Mouse (Mus musculus) embryonic facial prominence, embryonic 10.5 days (tissue): ENCODE measurements around the gene Zbtb20. TPM values are rescaled to one million over a fixed set of nuclear protein-coding genes. Genes with fewer than 3 reads are reported as not detected.

Source experiments
- DNase-seq: peaks from one replicate; pipeline ENCODE4 v3.0.0-alpha.2; 2017; ENCODE audit warnings: low spot score
- H3K27ac ChIP-seq: fragments of 300-500 bp; sonication (generic); replicated peaks from 2 replicates; pipeline ENCODE4 v1.5.1; 2016; ENCODE audit warnings: mild to moderate bottlenecking
- H3K27me3 ChIP-seq: fragments of 300-500 bp; sonication (generic); replicated peaks from 2 replicates; pipeline ENCODE4 v1.6.1; 2016; ENCODE audit warnings: low read depth, mild to moderate bottlenecking; ENCODE audit not compliant: poor library complexity, severe bottlenecking
- H3K36me3 ChIP-seq: fragments of 300-500 bp; sonication (generic); replicated peaks from 2 replicates; pipeline ENCODE4 v1.6.1; 2016; ENCODE audit warnings: mild to moderate bottlenecking, moderate library complexity
- H3K4me1 ChIP-seq: fragments of 300-500 bp; sonication (generic); 2 replicates; pipeline ENCODE4 v1.6.1; 2016
- H3K4me3 ChIP-seq: fragments of 300-500 bp; sonication (generic); 2 replicates; pipeline ENCODE4 v1.5.1; 2016; ENCODE audit warnings: mild to moderate bottlenecking, moderate library complexity
- H3K9me3 ChIP-seq: fragments of 300-500 bp; sonication (generic); 2 replicates; pipeline ENCODE4 v1.6.1; 2016; ENCODE audit warnings: mild to moderate bottlenecking
- WGBS: fragments of 180-500 bp; shearing (Covaris S2); methylation state at CpG from one replicate; pipeline ENCODE4 v1.1.7; 2016; 5-methylcytosine and 5-hydroxymethylcytosine counted together
- polyA plus RNA-seq: library from polyadenylated mRNA; unstranded; fragments of >200 nt; fragmentation: Nextera tagmentation; extraction: Ambion mirVana; gene quantifications from 2 replicates; pipeline ENCODE4 v1.2.1, GENCODE M21; 2016

Gene Zbtb20
- polyA plus RNA-seq, 1 experiment from 2014 or later: 20.1 TPM

DNA sequence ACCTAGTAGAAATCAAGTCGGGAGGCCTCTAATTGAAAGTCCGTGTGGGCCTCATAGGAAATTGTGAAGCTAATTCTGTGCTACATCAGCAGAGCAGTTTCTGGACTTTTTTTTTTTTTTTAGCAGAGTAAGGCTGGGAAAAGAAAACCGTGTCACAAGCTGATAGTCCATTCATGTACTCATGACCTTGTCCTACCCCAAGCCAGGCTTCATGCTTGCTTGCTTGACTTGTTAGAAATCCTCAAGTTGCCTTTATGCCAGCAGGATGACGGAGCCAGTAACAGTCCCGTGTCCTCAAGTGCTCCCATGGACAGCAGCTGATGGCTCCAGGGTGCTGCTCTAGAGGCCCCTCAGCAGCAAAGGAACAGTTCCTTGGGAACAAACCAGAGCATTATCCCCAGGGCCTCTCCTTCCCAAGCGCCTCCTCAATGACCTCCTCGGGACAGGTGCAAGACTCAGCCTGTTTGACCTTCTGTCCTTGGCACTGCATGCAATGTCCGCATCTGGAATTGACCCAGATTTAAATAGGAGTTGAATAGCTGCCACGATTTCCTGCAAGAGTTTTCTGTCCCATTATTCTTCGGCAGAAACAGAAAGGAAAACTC lies 588.9 kb downstream of the Zbtb20 start:
- no peaks in the 10 kb centered on the region for H3K9me3 ChIP-seq
- 73% methylated on average over 10 of the region's 10 CpGs for WGBS
- H3K36me3 ChIP-seq: no peaks in the 10 kb centered on the region
- H3K4me1 ChIP-seq: peaks cover 26% of the 10 kb centered on the region
- H3K27me3 ChIP-seq: no peaks in the 10 kb centered on the region
- no peak overlapping the region for H3K4me3 ChIP-seq
- H3K27ac ChIP-seq: no peak overlapping the region
- no peak for DNase-seq

DNA sequence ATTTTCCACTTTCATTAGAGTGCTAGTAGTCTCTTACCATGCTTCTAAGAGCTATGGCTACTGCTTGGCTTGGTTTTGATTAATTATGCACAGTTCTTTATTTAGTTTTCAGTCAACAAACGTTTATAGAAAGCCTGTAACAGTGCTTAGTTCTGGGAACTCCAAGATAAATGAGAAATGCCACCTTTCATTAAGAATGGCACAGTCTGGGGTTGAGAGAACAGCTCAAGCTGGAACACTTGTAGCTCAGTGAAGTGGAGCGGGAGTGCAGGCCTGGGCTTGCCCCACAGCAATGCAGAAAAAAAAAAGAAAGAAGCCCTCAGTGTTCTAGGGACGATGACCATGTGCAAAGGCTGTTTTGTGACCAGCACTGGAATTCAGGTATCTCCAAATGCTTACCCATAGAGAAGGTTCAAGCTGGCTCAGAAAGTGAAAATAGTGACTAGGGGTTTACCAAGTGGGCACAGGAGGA lies 589.7 kb downstream of the Zbtb20 start:
- 77% methylated on average over 3 of the region's 3 CpGs for WGBS
- no peak for DNase-seq
- H3K9me3 ChIP-seq: no peaks in the 10 kb centered on the region
- no peak overlapping the region for H3K4me3 ChIP-seq
- no peaks in the 10 kb centered on the region for H3K36me3 ChIP-seq
- H3K27ac ChIP-seq: no peak overlapping the region
- no peaks in the 10 kb centered on the region for H3K27me3 ChIP-seq
- H3K4me1 ChIP-seq: peaks cover 26% of the 10 kb centered on the region

GRCm38 (mm10) chr16:43465921-43466748 lies 590.5 kb downstream of the Zbtb20 start:
- Histone ChIP-seq H3K9me3 (no peaks in the 10 kb centered on the region), H3K27ac (no peak overlapping the region), H3K4me1 (peaks cover 26% of the 10 kb centered on the region), H3K4me3 (no peak overlapping the region), H3K36me3 (no peaks in the 10 kb centered on the region), H3K27me3 (no peaks in the 10 kb centered on the region)
- whole genome bisulfite sequencing: 89% methylated on average over 9 of the region's 9 CpGs
- no peak for DNase-seq

DNA sequence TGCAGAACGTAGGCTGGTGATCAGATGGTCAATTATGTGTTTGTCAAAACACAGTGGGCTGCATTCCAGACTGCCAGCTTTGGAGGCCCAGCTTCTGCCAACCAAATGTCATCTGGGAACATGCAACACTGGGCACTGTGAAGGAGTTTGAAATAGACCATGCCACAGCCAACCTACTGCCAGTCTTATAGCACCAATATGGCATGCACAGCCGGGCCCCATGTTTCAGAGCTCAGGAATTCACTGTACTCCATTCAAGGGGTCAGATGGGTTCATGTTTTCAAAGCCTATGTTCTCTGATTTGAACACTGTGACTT lies 591.0 kb downstream of the Zbtb20 start:
- no peak for DNase-seq
- no peaks in the 10 kb centered on the region for H3K9me3 ChIP-seq
- no peaks in the 10 kb centered on the region for H3K27me3 ChIP-seq
- peaks cover 26% of the 10 kb centered on the region for H3K4me1 ChIP-seq
- H3K4me3 ChIP-seq: no peak overlapping the region
- no peaks in the 10 kb centered on the region for H3K36me3 ChIP-seq
- 75% methylated on average over 2 of the region's 2 CpGs for WGBS
- H3K27ac ChIP-seq: no peak overlapping the region

DNA sequence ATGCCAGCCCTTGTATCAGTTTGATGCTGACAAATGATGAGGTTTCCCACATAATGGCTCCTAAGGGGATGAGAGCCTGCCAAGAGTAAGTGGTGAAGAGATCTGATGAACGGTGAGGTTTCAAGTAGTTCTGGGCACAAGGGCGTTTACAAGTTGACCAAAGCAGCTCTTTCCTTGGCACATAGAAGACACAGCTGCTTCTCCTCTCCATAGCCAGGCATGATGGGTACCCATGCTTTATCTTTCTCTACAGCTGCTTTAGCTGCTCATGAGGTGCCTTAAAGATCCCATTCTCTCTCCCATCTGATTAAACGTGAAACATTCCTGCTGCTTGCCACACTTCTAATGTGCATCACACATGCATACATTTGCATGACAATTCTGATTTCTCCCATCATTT lies 595.4 kb downstream of the Zbtb20 start:
- Histone ChIP-seq H3K27ac (no peak overlapping the region), H3K9me3 (no peaks in the 10 kb centered on the region), H3K27me3 (no peaks in the 10 kb centered on the region), H3K4me3 (no peak overlapping the region), H3K36me3 (no peaks in the 10 kb centered on the region), H3K4me1 (no peaks in the 10 kb centered on the region)
- 92% methylated on average over 3 of the region's 3 CpGs for WGBS
- no peak for DNase-seq

- WGBS: 84% methylated on average over 11 of the region's 11 CpGs
- Histone ChIP-seq H3K27ac (no peak overlapping the region), H3K27me3 (no peaks in the 10 kb centered on the region), H3K4me1 (no peaks in the 10 kb centered on the region), H3K9me3 (no peaks in the 10 kb centered on the region), H3K36me3 (no peaks in the 10 kb centered on the region), H3K4me3 (no peak overlapping the region)
- no peak for DNase-seq
These were observed 599.5 kb downstream of the Zbtb20 start for GRCm38 (mm10) chr16:43474941-43475728.

GRCm38 (mm10) chr16:43476921-43477320 lies 601.2 kb downstream of the Zbtb20 start:
- Histone ChIP-seq H3K27ac (no peak overlapping the region), H3K9me3 (no peaks in the 10 kb centered on the region), H3K27me3 (no peaks in the 10 kb centered on the region), H3K4me1 (no peaks in the 10 kb centered on the region), H3K4me3 (no peak overlapping the region), H3K36me3 (no peaks in the 10 kb centered on the region)
- DNase-seq: no peak
- 83% methylated on average over 3 of the region's 3 CpGs for WGBS

GRCm38 (mm10) chr16:43478352-43478751 lies 602.7 kb downstream of the Zbtb20 start:
- Histone ChIP-seq H3K27ac (no peak overlapping the region), H3K27me3 (no peaks in the 10 kb centered on the region), H3K36me3 (no peaks in the 10 kb centered on the region), H3K4me1 (no peaks in the 10 kb centered on the region), H3K9me3 (no peaks in the 10 kb centered on the region), H3K4me3 (no peak overlapping the region)
- 90% methylated on average over 1 of the region's 1 CpGs for WGBS
- no peak for DNase-seq

DNA sequence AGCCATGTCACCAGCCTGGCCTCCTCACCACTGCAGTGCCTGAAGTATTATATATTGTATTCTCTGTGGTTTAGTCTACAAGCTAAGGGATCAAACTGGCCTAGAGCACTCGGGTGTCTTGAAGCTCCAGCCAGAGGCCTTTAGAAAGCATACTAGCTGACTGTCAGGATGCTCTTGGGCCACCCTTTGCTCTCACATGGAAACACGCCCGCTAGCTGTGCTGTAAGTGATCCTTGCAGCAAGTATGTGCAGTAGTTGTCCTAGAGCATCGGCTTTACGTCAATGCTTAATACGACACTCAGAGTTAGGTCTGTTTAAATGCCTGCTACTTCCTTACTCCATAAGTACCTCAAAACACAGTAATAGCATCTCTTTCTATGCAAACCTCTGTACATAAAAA lies 604.9 kb downstream of the Zbtb20 start:
- WGBS: 87% methylated on average over 6 of the region's 6 CpGs
- no peak overlapping the region for H3K27ac ChIP-seq
- H3K4me3 ChIP-seq: no peak overlapping the region
- H3K27me3 ChIP-seq: no peaks in the 10 kb centered on the region
- H3K36me3 ChIP-seq: no peaks in the 10 kb centered on the region
- DNase-seq: no peak
- H3K9me3 ChIP-seq: no peaks in the 10 kb centered on the region
- no peaks in the 10 kb centered on the region for H3K4me1 ChIP-seq

GRCm38 (mm10) chr16:43482125-43482524 lies 606.4 kb downstream of the Zbtb20 start:
- H3K4me1 ChIP-seq: no peaks in the 10 kb centered on the region
- H3K4me3 ChIP-seq: no peak overlapping the region
- H3K27ac ChIP-seq: no peak overlapping the region
- no peaks in the 10 kb centered on the region for H3K27me3 ChIP-seq
- no peaks in the 10 kb centered on the region for H3K9me3 ChIP-seq
- WGBS: 66% methylated on average over 3 of the region's 3 CpGs
- no peaks in the 10 kb centered on the region for H3K36me3 ChIP-seq
- DNase-seq: no peak

GRCm38 (mm10) chr16:43482738-43483137 lies 607.1 kb downstream of the Zbtb20 start:
- WGBS: 93% methylated on average over 2 of the region's 2 CpGs
- DNase-seq: no peak
- Histone ChIP-seq H3K27ac (no peak overlapping the region), H3K27me3 (no peaks in the 10 kb centered on the region), H3K36me3 (no peaks in the 10 kb centered on the region), H3K4me3 (no peak overlapping the region), H3K9me3 (no peaks in the 10 kb centered on the region), H3K4me1 (no peaks in the 10 kb centered on the region)

- no peaks in the 10 kb centered on the region for H3K9me3 ChIP-seq
- H3K27me3 ChIP-seq: no peaks in the 10 kb centered on the region
- no peaks in the 10 kb centered on the region for H3K4me1 ChIP-seq
- H3K27ac ChIP-seq: no peak overlapping the region
- 82% methylated on average over 4 of the region's 4 CpGs for WGBS
- H3K4me3 ChIP-seq: no peak overlapping the region
- no peak for DNase-seq
- H3K36me3 ChIP-seq: no peaks in the 10 kb centered on the region
These were observed 608.7 kb downstream of the Zbtb20 start for GRCm38 (mm10) chr16:43484400-43484799.

DNA sequence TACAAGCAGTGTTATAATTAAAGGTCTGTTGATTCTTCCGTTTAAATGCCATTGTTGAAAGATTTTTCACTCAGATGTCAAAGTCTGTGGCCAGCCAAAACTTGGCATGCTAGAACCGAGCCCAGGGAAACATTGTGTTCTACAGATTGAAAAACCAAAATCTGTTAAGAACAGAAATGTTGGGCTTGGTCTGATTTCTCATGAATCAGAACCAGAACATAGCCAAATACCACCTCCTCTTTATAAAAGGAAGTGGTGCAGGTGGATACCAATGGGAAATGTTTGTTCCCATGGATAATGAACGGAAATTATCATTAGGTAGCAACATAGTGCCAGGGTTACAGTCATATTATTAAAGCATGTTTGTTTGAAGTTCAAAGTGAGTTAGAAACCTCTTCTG lies 613.7 kb downstream of the Zbtb20 start:
- no peak overlapping the region for H3K4me3 ChIP-seq
- DNase-seq: no peak
- no peaks in the 10 kb centered on the region for H3K27me3 ChIP-seq
- no peaks in the 10 kb centered on the region for H3K9me3 ChIP-seq
- H3K27ac ChIP-seq: no peak overlapping the region
- no peaks in the 10 kb centered on the region for H3K4me1 ChIP-seq
- 80% methylated on average over 3 of the region's 3 CpGs for WGBS
- no peaks in the 10 kb centered on the region for H3K36me3 ChIP-seq
